Mouse (Mus musculus): Measurements from ENCODE around the gene Map6. TPM values are rescaled to one million over a fixed set of nuclear protein-coding genes. Genes with fewer than 3 reads are reported as not detected.

Map6 gene
- polyA plus RNA-seq, 1 experiment from 2014 or later = 4.7 TPM

GRCm38 (mm10) chr7:99248906-99249581 lies 18.2 kb upstream of the Map6 start:
- Histone ChIP-seq H3K36me3 (ENCODE audit: control insufficient read depth, insufficient read depth, low read length) (no peaks in the 10 kb centered on the region), H3K4me2 (ENCODE audit: low read depth, severe bottlenecking) (peak overlapping the region; percentile 60), H3K4me1 (ENCODE audit: control insufficient read depth, insufficient read depth, low read length) (no peaks in the 10 kb centered on the region; the same call in 1 of the 2 replicates), H3K9me3 (ENCODE audit: control insufficient read depth, low read length) (no peaks in the 10 kb centered on the region), H3K27ac (replicated peaks; ENCODE audit: low read depth, low read length) (no peak overlapping the region), H3K27me3 (ENCODE audit: control insufficient read depth, insufficient read depth, low read length) (no peaks in the 10 kb centered on the region), H3K9ac (ENCODE audit: low read length) (no peak overlapping the region), H3K4me3 (ENCODE audit: low read depth, low read length) (peak overlapping the region; percentile 33)
- no peak for ATAC-seq (ENCODE audit: insufficient number of reproducible peaks, low FRiP score, low TSS enrichment, low read depth)
- under 1% methylated on average over 40 of the region's 44 CpGs for WGBS
- DNase-seq (ENCODE audit: low spot score) = peak; percentile 71

- Histone ChIP-seq H3K4me3 (ENCODE audit: low read depth, low read length) (no peak overlapping the region), H3K9ac (ENCODE audit: low read length) (no peak overlapping the region), H3K4me1 (ENCODE audit: control insufficient read depth, insufficient read depth, low read length) (no peaks in the 10 kb centered on the region; the same call in 1 of the 2 replicates), H3K27me3 (ENCODE audit: control insufficient read depth, insufficient read depth, low read length) (no peaks in the 10 kb centered on the region), H3K36me3 (ENCODE audit: control insufficient read depth, insufficient read depth, low read length) (no peaks in the 10 kb centered on the region), H3K4me2 (ENCODE audit: low read depth, severe bottlenecking) (peak overlapping the region; percentile 60), H3K27ac (replicated peaks; ENCODE audit: low read depth, low read length) (no peak overlapping the region), H3K9me3 (ENCODE audit: control insufficient read depth, low read length) (no peaks in the 10 kb centered on the region)
- WGBS = 2% methylated on average over 10 of the region's 10 CpGs
- ATAC-seq (ENCODE audit: insufficient number of reproducible peaks, low FRiP score, low TSS enrichment, low read depth) = peak; percentile 66; the same call in 1 of the 2 replicates
- no peak for DNase-seq (ENCODE audit: low spot score)
Measured at GRCm38 (mm10) chr7:99249582-99249911, 17.7 kb upstream of the Map6 start.

- no peak overlapping the region for H3K27ac ChIP-seq (replicated peaks; ENCODE audit: low read depth, low read length)
- no peak overlapping the region for H3K4me2 ChIP-seq (ENCODE audit: low read depth, severe bottlenecking)
- H3K36me3 ChIP-seq (ENCODE audit: control insufficient read depth, insufficient read depth, low read length) = no peaks in the 10 kb centered on the region
- H3K4me1 ChIP-seq (ENCODE audit: control insufficient read depth, insufficient read depth, low read length) = no peaks in the 10 kb centered on the region; the same call in 1 of the 2 replicates
- DNase-seq (ENCODE audit: low spot score) = no peak
- H3K27me3 ChIP-seq (ENCODE audit: control insufficient read depth, insufficient read depth, low read length) = no peaks in the 10 kb centered on the region
- H3K4me3 ChIP-seq (ENCODE audit: low read depth, low read length) = no peak overlapping the region
- no peaks in the 10 kb centered on the region for H3K9me3 ChIP-seq (ENCODE audit: control insufficient read depth, low read length)
- 40% methylated on average over 9 of the region's 9 CpGs for WGBS
- ATAC-seq (ENCODE audit: insufficient number of reproducible peaks, low FRiP score, low TSS enrichment, low read depth) = no peak
- no peak overlapping the region for H3K9ac ChIP-seq (ENCODE audit: low read length)
Measured at GRCm38 (mm10) chr7:99250386-99250785, 16.9 kb upstream of the Map6 start.

- ATAC-seq (ENCODE audit: insufficient number of reproducible peaks, low FRiP score, low TSS enrichment, low read depth) (no peak), DNase-seq (ENCODE audit: low spot score) (no peak)
- Histone ChIP-seq H3K4me3 (ENCODE audit: low read depth, low read length) (no peak overlapping the region), H3K27ac (replicated peaks; ENCODE audit: low read depth, low read length) (no peak overlapping the region), H3K27me3 (ENCODE audit: control insufficient read depth, insufficient read depth, low read length) (no peaks in the 10 kb centered on the region), H3K9ac (ENCODE audit: low read length) (no peak overlapping the region), H3K4me2 (ENCODE audit: low read depth, severe bottlenecking) (no peak overlapping the region), H3K36me3 (ENCODE audit: control insufficient read depth, insufficient read depth, low read length) (no peaks in the 10 kb centered on the region), H3K9me3 (ENCODE audit: control insufficient read depth, low read length) (no peaks in the 10 kb centered on the region), H3K4me1 (ENCODE audit: control insufficient read depth, insufficient read depth, low read length) (no peaks in the 10 kb centered on the region)
- 91% methylated on average over 7 of the region's 7 CpGs for WGBS
Measured at GRCm38 (mm10) chr7:99255006-99255405, 12.2 kb upstream of the Map6 start.

GRCm38 (mm10) chr7:99261900-99262299 lies 5.3 kb upstream of the Map6 start:
- Histone ChIP-seq H3K36me3 (ENCODE audit: control insufficient read depth, insufficient read depth, low read length) (no peaks in the 10 kb centered on the region), H3K9me3 (ENCODE audit: control insufficient read depth, low read length) (no peaks in the 10 kb centered on the region), H3K27me3 (ENCODE audit: control insufficient read depth, insufficient read depth, low read length) (peaks cover 12% of the 10 kb centered on the region), H3K9ac (ENCODE audit: low read length) (no peak overlapping the region), H3K4me2 (ENCODE audit: low read depth, severe bottlenecking) (no peak overlapping the region), H3K27ac (replicated peaks; ENCODE audit: low read depth, low read length) (no peak overlapping the region), H3K4me1 (ENCODE audit: control insufficient read depth, insufficient read depth, low read length) (no peaks in the 10 kb centered on the region), H3K4me3 (ENCODE audit: low read depth, low read length) (no peak overlapping the region)
- ATAC-seq (ENCODE audit: insufficient number of reproducible peaks, low FRiP score, low TSS enrichment, low read depth) = no peak
- DNase-seq (ENCODE audit: low spot score) = no peak
- WGBS = 48% methylated on average over 3 of the region's 3 CpGs

- Histone ChIP-seq H3K4me3 (ENCODE audit: low read depth, low read length) (no peak overlapping the region), H3K4me2 (ENCODE audit: low read depth, severe bottlenecking) (no peak overlapping the region), H3K9ac (ENCODE audit: low read length) (no peak overlapping the region), H3K27me3 (ENCODE audit: control insufficient read depth, insufficient read depth, low read length) (peaks cover 28% of the 10 kb centered on the region), H3K9me3 (ENCODE audit: control insufficient read depth, low read length) (no peaks in the 10 kb centered on the region), H3K36me3 (ENCODE audit: control insufficient read depth, insufficient read depth, low read length) (no peaks in the 10 kb centered on the region), H3K4me1 (ENCODE audit: control insufficient read depth, insufficient read depth, low read length) (peaks cover 8% of the 10 kb centered on the region; the same call in 1 of the 2 replicates), H3K27ac (replicated peaks; ENCODE audit: low read depth, low read length) (no peak overlapping the region)
- DNase-seq (ENCODE audit: low spot score) = no peak
- no peak for ATAC-seq (ENCODE audit: insufficient number of reproducible peaks, low FRiP score, low TSS enrichment, low read depth)
- WGBS = 56% methylated on average over 4 of the region's 4 CpGs
Measured at GRCm38 (mm10) chr7:99263509-99263908, 3.7 kb upstream of the Map6 start.

- Histone ChIP-seq H3K4me3 (ENCODE audit: low read depth, low read length) (no peak overlapping the region), H3K9me3 (ENCODE audit: control insufficient read depth, low read length) (no peaks in the 10 kb centered on the region), H3K4me2 (ENCODE audit: low read depth, severe bottlenecking) (no peak overlapping the region), H3K27ac (replicated peaks; ENCODE audit: low read depth, low read length) (no peak overlapping the region), H3K4me1 (ENCODE audit: control insufficient read depth, insufficient read depth, low read length) (peaks cover 16% of the 10 kb centered on the region), H3K27me3 (ENCODE audit: control insufficient read depth, insufficient read depth, low read length) (peaks cover 38% of the 10 kb centered on the region), H3K9ac (ENCODE audit: low read length) (no peak overlapping the region), H3K36me3 (ENCODE audit: control insufficient read depth, insufficient read depth, low read length) (no peaks in the 10 kb centered on the region)
- no peak for DNase-seq (ENCODE audit: low spot score)
- ATAC-seq (ENCODE audit: insufficient number of reproducible peaks, low FRiP score, low TSS enrichment, low read depth) = no peak
Measured at GRCm38 (mm10) chr7:99264597-99264996, 2.6 kb upstream of the Map6 start.

- H3K4me2 ChIP-seq (ENCODE audit: low read depth, severe bottlenecking) = peak overlapping the region; percentile 100
- H3K4me1 ChIP-seq (ENCODE audit: control insufficient read depth, insufficient read depth, low read length) = peaks cover 16% of the 10 kb centered on the region
- DNase-seq (ENCODE audit: low spot score) (peak; percentile 86), ATAC-seq (ENCODE audit: insufficient number of reproducible peaks, low FRiP score, low TSS enrichment, low read depth) (peak; percentile 80)
- no peak overlapping the region for H3K27ac ChIP-seq (replicated peaks; ENCODE audit: low read depth, low read length)
- under 1% methylated on average over 53 of the region's 59 CpGs for WGBS
- no peaks in the 10 kb centered on the region for H3K36me3 ChIP-seq (ENCODE audit: control insufficient read depth, insufficient read depth, low read length)
- H3K27me3 ChIP-seq (ENCODE audit: control insufficient read depth, insufficient read depth, low read length) = peaks cover 49% of the 10 kb centered on the region
- H3K9ac ChIP-seq (ENCODE audit: low read length) = peak overlapping the region; percentile 58
- peak overlapping the region; percentile 59 for H3K4me3 ChIP-seq (ENCODE audit: low read depth, low read length)
- no peaks in the 10 kb centered on the region for H3K9me3 ChIP-seq (ENCODE audit: control insufficient read depth, low read length)
Measured at GRCm38 (mm10) chr7:99267897-99268505, 754 bp downstream of the Map6 start.
